Mouse (Mus musculus): ENCODE data around the gene Spint1.

DNA sequence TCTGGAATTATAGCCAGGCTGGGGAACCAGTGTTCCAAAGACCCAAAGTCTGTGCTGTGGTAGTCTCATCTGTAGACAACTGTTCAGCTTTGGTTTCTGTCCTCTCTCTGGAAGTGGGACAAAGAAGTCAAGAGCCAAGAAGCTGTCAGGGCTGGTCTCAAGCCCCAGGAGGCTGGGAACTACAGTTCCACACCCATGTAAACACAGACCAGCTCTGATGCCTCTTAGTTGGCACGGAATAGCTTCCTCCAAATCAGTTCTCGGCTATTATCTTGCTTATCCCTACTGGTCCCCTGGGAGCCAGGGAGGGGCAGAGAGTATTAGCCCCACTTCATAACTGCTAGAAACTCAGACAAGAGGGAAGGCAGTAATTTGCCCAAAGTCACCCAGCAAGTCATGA, 24.2 kb downstream of the Spint1 start:
- no peak for TF ChIP-seq CTCF (IDR thresholded peaks at IDR 0.05; ENCODE audit: control insufficient read depth, insufficient read depth, low read length)
- TF ChIP-seq POLR2A (IDR thresholded peaks at IDR 0.05; ENCODE audit: borderline replicate concordance, control insufficient read depth, low read depth, low read length): no peak

Measured in bone marrow, adult 2 months (tissue).